21 mouse cellular contexts compared by ENCODE assay signal in genomic region chr12:83517580-83517979, GRCm38 (mm10). TPM values are rescaled to one million over a fixed set of nuclear protein-coding genes. Genes with fewer than 3 reads are reported as not detected.
"Had no signal": no experiment of that assay in that cellular context is flagged by ENCODE, and none has a peak within 500 bp of the region (broad histone marks: within the 10 kb centered on the region; RNA-seq: fewer than 3 reads in every experiment).

No protein-coding gene starts in this region.

- H3K4me3 ChIP-seq: kidney, embryonic 15.5 days; limb, embryonic 12.5 days; limb, embryonic 15.5 days; liver, embryonic 15.5 days; megakaryocyte, embryonic 14.5 days had no signal

- ATAC-seq: inflammation-experienced regulatory T-cells, adult 6 months; intestine, postnatal 0 days; lung, postnatal 0 days had no signal

- H3K36me3 ChIP-seq: kidney, embryonic 15.5 days; limb, embryonic 12.5 days; limb, embryonic 15.5 days; liver, embryonic 15.5 days had no signal

- H3K9ac ChIP-seq: kidney, embryonic 15.5 days; limb, embryonic 12.5 days; limb, embryonic 15.5 days; liver, embryonic 15.5 days; lung, embryonic 14.5 days had no signal

- H3K27me3 ChIP-seq: kidney, embryonic 15.5 days; limb, embryonic 12.5 days; limb, embryonic 15.5 days; liver, embryonic 15.5 days had no signal

- H3K9me3 ChIP-seq: kidney, embryonic 15.5 days; limb, embryonic 12.5 days; limb, embryonic 15.5 days; liver, embryonic 15.5 days; megakaryocyte, embryonic 14.5 days had no signal

- DNase-seq: kidney, adult 2 months; kidney, postnatal 10 days; kidney, postnatal 36 days; left cerebral cortex, postnatal 4 days; lung, embryonic 14.5 days; midbrain, embryonic 14.5 days; right cerebral cortex, adult 18-20 months; right cerebral cortex, postnatal 14 days; right cerebral cortex, postnatal 4 days; thymus, postnatal 25 days had no signal

- H3K27ac ChIP-seq: kidney, embryonic 15.5 days; limb, embryonic 12.5 days; limb, embryonic 15.5 days; liver, embryonic 15.5 days; macrophage; stomach, postnatal 0 days had no signal

- H3K4me2 ChIP-seq: kidney, embryonic 15.5 days; limb, embryonic 12.5 days; limb, embryonic 15.5 days; liver, embryonic 15.5 days; lung, embryonic 14.5 days; midbrain, embryonic 11.5 days had no signal

RNA-seq across cellular contexts. Expression of gene Dpf3, which starts 30.1 kb away (rescaled TPM):
- polyA plus RNA-seq: macrophage had no signal
